Mouse (Mus musculus): ENCODE measurements around the gene Kcnn4. TPM values are rescaled to one million over a fixed set of nuclear protein-coding genes. Genes with fewer than 3 reads are reported as not detected.

The Kcnn4 gene
- polyA plus RNA-seq, 1 experiment from 2014 or later, result 3.0 TPM

DNA sequence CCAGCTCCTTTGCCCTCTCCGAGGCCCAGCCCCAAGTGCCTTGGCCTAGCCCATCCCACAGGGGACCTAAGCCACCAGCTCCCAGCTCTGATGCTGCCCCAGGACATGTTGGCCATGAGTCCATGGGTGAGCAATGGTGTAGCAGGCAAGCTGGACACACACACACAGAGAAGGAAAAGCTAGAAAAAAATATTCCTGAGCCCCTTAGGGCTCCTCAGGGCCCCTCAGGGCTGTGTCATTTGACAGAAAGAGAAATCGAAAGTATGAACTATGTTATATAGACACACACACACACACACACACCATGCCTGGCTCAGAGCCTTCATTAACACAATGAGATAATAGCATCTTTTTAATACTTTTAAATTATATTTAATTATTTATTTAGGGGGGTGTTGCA lies 10.3 kb downstream of the Kcnn4 start:
- H3K27me3 ChIP-seq (ENCODE audit: control insufficient read depth, insufficient read depth, low read length), result no peaks in the 10 kb centered on the region
- WGBS, result 58% methylated on average over 2 of the region's 2 CpGs
- H3K9ac ChIP-seq (replicated peaks; ENCODE audit: low read depth, low read length), result no peak overlapping the region
- H3K36me3 ChIP-seq (ENCODE audit: control insufficient read depth, insufficient read depth, low read length), result no peaks in the 10 kb centered on the region
- no peak for ATAC-seq (ENCODE audit: insufficient number of reproducible peaks, insufficient read depth, low FRiP score, low read depth)
- H3K9me3 ChIP-seq (ENCODE audit: control insufficient read depth, low read depth, low read length), result no peaks in the 10 kb centered on the region
- no peak overlapping the region for H3K4me3 ChIP-seq (ENCODE audit: low read depth, low read length)
- H3K4me2 ChIP-seq (replicated peaks; ENCODE audit: low read depth, low read length), result no peak overlapping the region
- H3K4me1 ChIP-seq (ENCODE audit: control insufficient read depth, insufficient read depth, low read length), result peaks cover 8% of the 10 kb centered on the region; the same call in 1 of the 2 replicates
- H3K27ac ChIP-seq (ENCODE audit: low read length), result no peak overlapping the region

DNA sequence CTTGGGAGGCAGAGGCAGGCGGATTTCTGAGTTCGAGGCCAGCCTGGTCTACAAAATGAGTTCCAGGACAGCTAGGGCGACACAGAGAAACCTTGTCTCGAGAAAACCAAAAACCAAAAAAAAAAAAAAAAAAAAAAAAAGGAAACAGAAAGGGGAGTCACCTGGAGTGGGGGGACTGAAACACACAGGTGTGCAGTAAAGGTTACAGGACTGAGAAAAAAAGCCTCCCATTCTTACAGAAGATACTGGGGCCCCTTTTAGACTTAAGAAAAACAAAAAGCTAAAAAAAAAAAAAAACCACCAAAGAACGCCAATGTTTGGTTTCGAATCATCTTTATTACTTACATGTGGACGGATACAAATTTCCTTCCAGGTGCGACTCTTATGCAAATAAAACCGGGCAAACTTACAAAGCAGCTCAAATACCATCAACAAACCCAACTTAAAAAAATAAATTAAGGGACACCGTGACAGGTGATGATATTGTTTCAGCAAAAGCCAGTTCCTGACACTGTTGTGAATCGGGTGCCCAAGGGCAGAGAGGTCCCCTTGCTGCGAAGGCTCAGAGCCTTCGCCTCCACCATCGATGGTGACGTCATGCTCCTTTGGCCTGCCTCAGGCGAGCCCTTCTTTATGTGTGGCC lies 12.8 kb downstream of the Kcnn4 start:
- no peaks in the 10 kb centered on the region for H3K27me3 ChIP-seq (ENCODE audit: control insufficient read depth, insufficient read depth, low read length)
- H3K9ac ChIP-seq (replicated peaks; ENCODE audit: low read depth, low read length), result no peak overlapping the region
- ATAC-seq (ENCODE audit: insufficient number of reproducible peaks, insufficient read depth, low FRiP score, low read depth), result no peak
- no peak overlapping the region for H3K27ac ChIP-seq (ENCODE audit: low read length)
- no peak overlapping the region for H3K4me2 ChIP-seq (replicated peaks; ENCODE audit: low read depth, low read length)
- H3K4me3 ChIP-seq (ENCODE audit: low read depth, low read length), result no peak overlapping the region
- no peaks in the 10 kb centered on the region for H3K9me3 ChIP-seq (ENCODE audit: control insufficient read depth, low read depth, low read length)
- 69% methylated on average over 16 of the region's 16 CpGs for WGBS
- H3K4me1 ChIP-seq (ENCODE audit: control insufficient read depth, insufficient read depth, low read length), result peaks cover 8% of the 10 kb centered on the region; the same call in 1 of the 2 replicates
- H3K36me3 ChIP-seq (ENCODE audit: control insufficient read depth, insufficient read depth, low read length), result no peaks in the 10 kb centered on the region

DNA sequence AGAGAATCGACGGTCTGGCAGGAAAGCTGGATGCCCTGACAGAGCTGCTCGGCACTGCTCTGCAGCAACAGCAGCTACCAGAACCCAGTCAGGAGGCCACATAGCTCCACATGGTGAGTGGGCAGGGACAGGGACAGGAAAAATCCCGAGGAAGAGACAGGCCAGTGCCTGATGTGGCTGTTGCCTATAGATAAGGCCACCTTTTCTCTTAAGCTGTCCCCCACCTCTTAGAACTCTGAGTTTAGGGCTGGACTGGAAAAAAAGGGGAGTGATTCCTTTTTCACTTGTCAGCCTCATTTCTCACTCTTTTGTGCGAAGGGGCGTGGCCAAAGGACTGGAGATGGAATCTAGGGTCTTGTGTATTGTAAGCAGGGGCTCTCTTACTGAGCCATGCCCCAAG lies 14.0 kb downstream of the Kcnn4 start:
- Histone ChIP-seq H3K36me3 (ENCODE audit: control insufficient read depth, insufficient read depth, low read length) (no peaks in the 10 kb centered on the region), H3K4me1 (ENCODE audit: control insufficient read depth, insufficient read depth, low read length) (peaks cover 9% of the 10 kb centered on the region; the same call in 1 of the 2 replicates), H3K4me2 (replicated peaks; ENCODE audit: low read depth, low read length) (no peak overlapping the region), H3K27ac (ENCODE audit: low read length) (no peak overlapping the region), H3K9ac (replicated peaks; ENCODE audit: low read depth, low read length) (no peak overlapping the region), H3K9me3 (ENCODE audit: control insufficient read depth, low read depth, low read length) (no peaks in the 10 kb centered on the region), H3K27me3 (ENCODE audit: control insufficient read depth, insufficient read depth, low read length) (no peaks in the 10 kb centered on the region), H3K4me3 (ENCODE audit: low read depth, low read length) (no peak overlapping the region)
- ATAC-seq (ENCODE audit: insufficient number of reproducible peaks, insufficient read depth, low FRiP score, low read depth), result no peak
- 63% methylated on average over 6 of the region's 6 CpGs for WGBS

DNA sequence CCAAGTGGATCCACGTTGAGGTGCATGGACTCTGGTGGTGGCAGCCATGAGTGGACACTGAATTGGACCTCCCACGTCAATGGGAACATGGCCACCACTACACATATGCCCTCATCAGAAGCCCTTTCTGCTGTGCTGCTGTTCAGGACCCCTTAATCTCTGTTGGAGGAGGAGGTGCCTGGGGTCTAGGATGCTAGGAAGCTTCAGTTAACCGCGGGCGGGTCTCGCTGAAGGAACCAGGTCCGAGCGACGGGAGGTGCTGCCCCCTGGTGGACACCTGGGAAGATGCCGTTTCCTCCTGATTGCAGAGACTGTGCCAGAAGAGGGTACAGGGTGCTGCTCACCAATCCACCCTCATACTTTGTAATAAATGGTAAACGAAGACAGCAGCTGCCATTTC lies 14.8 kb downstream of the Kcnn4 start:
- Histone ChIP-seq H3K27ac (ENCODE audit: low read length) (no peak overlapping the region), H3K4me2 (replicated peaks; ENCODE audit: low read depth, low read length) (no peak overlapping the region), H3K36me3 (ENCODE audit: control insufficient read depth, insufficient read depth, low read length) (no peaks in the 10 kb centered on the region), H3K27me3 (ENCODE audit: control insufficient read depth, insufficient read depth, low read length) (no peaks in the 10 kb centered on the region), H3K9ac (replicated peaks; ENCODE audit: low read depth, low read length) (no peak overlapping the region), H3K4me1 (ENCODE audit: control insufficient read depth, insufficient read depth, low read length) (peaks cover 14% of the 10 kb centered on the region; the same call in 1 of the 2 replicates), H3K9me3 (ENCODE audit: control insufficient read depth, low read depth, low read length) (no peaks in the 10 kb centered on the region), H3K4me3 (ENCODE audit: low read depth, low read length) (no peak overlapping the region)
- WGBS, result 8% methylated on average over 11 of the region's 11 CpGs
- peak; percentile 29; the same call in 1 of the 2 replicates for ATAC-seq (ENCODE audit: insufficient number of reproducible peaks, insufficient read depth, low FRiP score, low read depth)

DNA sequence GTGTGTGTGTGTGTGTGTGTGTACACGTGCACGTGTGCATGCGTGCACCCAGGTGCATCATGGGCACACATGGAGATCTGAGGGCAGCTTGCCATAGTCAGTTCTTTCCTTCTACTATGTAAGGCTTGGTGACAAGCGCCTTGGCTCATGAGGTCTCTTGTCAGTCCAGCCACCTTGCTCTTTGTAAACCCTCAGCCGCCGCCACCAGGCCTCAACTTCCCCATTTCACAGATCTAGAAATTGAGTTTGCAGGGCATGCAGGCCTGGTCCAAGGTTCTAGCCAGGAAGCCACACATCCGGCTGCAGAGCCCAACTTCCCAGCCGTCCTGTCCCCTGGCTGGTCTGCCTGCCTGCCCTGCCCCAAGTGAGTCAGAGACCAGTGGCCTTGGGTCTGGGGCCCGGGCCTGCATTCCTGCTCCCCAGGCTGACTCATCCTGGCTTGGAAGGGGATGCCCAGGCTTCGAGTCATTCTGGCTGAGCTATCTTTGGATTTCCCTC lies 17.0 kb downstream of the Kcnn4 start:
- H3K4me1 ChIP-seq (ENCODE audit: control insufficient read depth, insufficient read depth, low read length), result peaks cover 19% of the 10 kb centered on the region; the same call in 1 of the 2 replicates
- no peak for ATAC-seq (ENCODE audit: insufficient number of reproducible peaks, insufficient read depth, low FRiP score, low read depth)
- H3K9me3 ChIP-seq (ENCODE audit: control insufficient read depth, low read depth, low read length), result no peaks in the 10 kb centered on the region
- no peaks in the 10 kb centered on the region for H3K36me3 ChIP-seq (ENCODE audit: control insufficient read depth, insufficient read depth, low read length)
- no peaks in the 10 kb centered on the region for H3K27me3 ChIP-seq (ENCODE audit: control insufficient read depth, insufficient read depth, low read length)
- H3K4me3 ChIP-seq (ENCODE audit: low read depth, low read length), result no peak overlapping the region
- H3K27ac ChIP-seq (ENCODE audit: low read length), result 0 out of 2 replicates have a peak overlapping the region, but pooled peaks have one; percentile 1
- no peak overlapping the region for H3K4me2 ChIP-seq (replicated peaks; ENCODE audit: low read depth, low read length)
- H3K9ac ChIP-seq (replicated peaks; ENCODE audit: low read depth, low read length), result no peak overlapping the region
- 72% methylated on average over 10 of the region's 10 CpGs for WGBS

DNA sequence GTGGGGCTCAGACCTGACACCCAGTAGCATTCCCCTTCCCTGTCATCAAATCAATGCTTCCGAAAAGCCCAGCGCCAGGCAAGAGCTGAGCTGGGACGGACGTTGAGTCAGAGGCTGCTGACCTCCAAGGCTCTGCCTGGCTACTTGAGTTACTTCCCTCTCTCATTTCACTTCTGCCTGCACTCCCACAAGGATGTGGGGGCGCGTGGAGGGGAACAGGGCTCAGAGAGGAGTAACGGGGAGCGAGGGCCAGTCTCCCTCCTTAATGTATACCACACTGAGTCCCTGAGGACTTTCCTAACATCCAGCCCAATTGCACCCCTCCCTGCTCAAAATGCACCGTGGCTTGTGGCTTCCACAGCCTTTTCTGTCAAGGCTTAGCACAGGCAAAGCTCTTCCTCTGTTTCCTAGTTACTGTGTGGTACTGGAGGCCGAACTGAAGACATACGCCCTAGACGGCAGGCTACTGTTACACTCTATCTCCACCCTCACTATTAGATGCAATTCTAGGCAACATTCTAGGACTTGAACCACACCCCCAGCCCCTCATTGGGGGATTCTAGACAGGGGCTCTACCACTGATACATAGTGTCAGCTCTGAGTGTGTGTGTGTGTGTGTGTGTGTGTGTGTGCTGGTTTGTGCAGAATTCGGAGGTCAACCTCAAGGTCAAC lies 19.6 kb downstream of the Kcnn4 start:
- H3K27ac ChIP-seq (ENCODE audit: low read length), result peak overlapping the region; percentile 0; the same call in 1 of the 2 replicates

DNA sequence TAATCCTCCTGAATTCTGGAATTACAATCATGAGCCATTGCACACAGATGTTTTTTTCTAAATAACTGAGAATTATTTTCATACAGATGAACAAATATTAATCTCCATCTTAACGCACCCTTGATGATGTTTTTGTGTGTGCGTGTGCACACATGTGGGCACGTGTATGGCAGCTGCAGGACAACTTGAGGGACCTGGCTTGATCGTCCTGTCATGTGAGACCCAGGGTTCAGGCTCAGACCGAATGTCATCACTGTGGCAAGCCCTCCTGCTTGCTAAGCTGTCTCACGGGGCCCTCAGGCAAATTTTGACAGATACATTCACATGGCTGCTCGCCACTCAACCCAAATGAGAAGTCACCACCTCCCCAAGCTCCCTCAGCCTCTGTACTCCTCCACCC lies 20.4 kb downstream of the Kcnn4 start:
- Histone ChIP-seq H3K4me3 (ENCODE audit: low read depth, low read length) (no peak overlapping the region), H3K9ac (replicated peaks; ENCODE audit: low read depth, low read length) (no peak overlapping the region), H3K27ac (ENCODE audit: low read length) (peak overlapping the region; percentile 0; the same call in 1 of the 2 replicates), H3K27me3 (ENCODE audit: control insufficient read depth, insufficient read depth, low read length) (no peaks in the 10 kb centered on the region), H3K4me2 (replicated peaks; ENCODE audit: low read depth, low read length) (peak overlapping the region; percentile 33; the same call in 1 of the 2 replicates), H3K4me1 (ENCODE audit: control insufficient read depth, insufficient read depth, low read length) (peaks cover 19% of the 10 kb centered on the region; the same call in 1 of the 2 replicates), H3K9me3 (ENCODE audit: control insufficient read depth, low read depth, low read length) (no peaks in the 10 kb centered on the region), H3K36me3 (ENCODE audit: control insufficient read depth, insufficient read depth, low read length) (no peaks in the 10 kb centered on the region)
- WGBS, result 36% methylated on average over 7 of the region's 7 CpGs
- no peak for ATAC-seq (ENCODE audit: insufficient number of reproducible peaks, insufficient read depth, low FRiP score, low read depth)

More for the DNA sequence above, 19.6 kb downstream of the Kcnn4 start:
- ATAC-seq (ENCODE audit: insufficient number of reproducible peaks, insufficient read depth, low FRiP score, low read depth), result no peak
- Histone ChIP-seq H3K9ac (replicated peaks; ENCODE audit: low read depth, low read length) (no peak overlapping the region), H3K4me1 (ENCODE audit: control insufficient read depth, insufficient read depth, low read length) (peaks cover 19% of the 10 kb centered on the region; the same call in 1 of the 2 replicates), H3K4me3 (ENCODE audit: low read depth, low read length) (no peak overlapping the region), H3K36me3 (ENCODE audit: control insufficient read depth, insufficient read depth, low read length) (no peaks in the 10 kb centered on the region), H3K9me3 (ENCODE audit: control insufficient read depth, low read depth, low read length) (no peaks in the 10 kb centered on the region), H3K27me3 (ENCODE audit: control insufficient read depth, insufficient read depth, low read length) (no peaks in the 10 kb centered on the region), H3K4me2 (replicated peaks; ENCODE audit: low read depth, low read length) (no peak overlapping the region)
- WGBS, result 46% methylated on average over 13 of the region's 13 CpGs

DNA sequence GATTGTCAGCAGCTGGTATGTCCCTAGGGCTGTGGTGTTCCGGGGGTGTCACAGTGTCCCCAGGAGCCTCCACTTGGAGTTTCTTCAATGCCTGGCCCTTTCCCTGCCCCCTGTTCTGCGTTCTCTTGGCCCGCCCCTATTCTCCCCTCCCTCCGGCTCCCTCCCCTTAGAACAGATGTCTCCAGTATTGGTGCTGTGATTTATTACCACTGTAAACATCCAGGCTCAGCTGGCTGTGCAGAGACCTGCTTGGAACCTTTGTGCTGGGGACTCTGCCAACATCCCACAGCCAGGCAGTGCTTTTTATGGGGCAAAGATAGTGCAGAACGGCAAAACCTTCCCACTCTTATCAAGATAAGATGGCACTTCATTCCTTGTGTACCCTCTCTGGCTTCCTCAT lies 21.0 kb downstream of the Kcnn4 start:
- H3K4me3 ChIP-seq (ENCODE audit: low read depth, low read length), result peak overlapping the region; percentile 17; the same call in 1 of the 2 replicates
- WGBS, result under 1% methylated on average over 5 of the region's 5 CpGs
- peak overlapping the region; percentile 85 for H3K27ac ChIP-seq (ENCODE audit: low read length)

More for the DNA sequence above, 21.0 kb downstream of the Kcnn4 start:
- no peak overlapping the region for H3K9ac ChIP-seq (replicated peaks; ENCODE audit: low read depth, low read length)
- H3K27me3 ChIP-seq (ENCODE audit: control insufficient read depth, insufficient read depth, low read length), result no peaks in the 10 kb centered on the region
- H3K4me2 ChIP-seq (replicated peaks; ENCODE audit: low read depth, low read length), result peak overlapping the region; percentile 33
- H3K9me3 ChIP-seq (ENCODE audit: control insufficient read depth, low read depth, low read length), result no peaks in the 10 kb centered on the region
- H3K4me1 ChIP-seq (ENCODE audit: control insufficient read depth, insufficient read depth, low read length), result peaks cover 19% of the 10 kb centered on the region; the same call in 1 of the 2 replicates
- H3K36me3 ChIP-seq (ENCODE audit: control insufficient read depth, insufficient read depth, low read length), result no peaks in the 10 kb centered on the region
- peak; percentile 82; the same call in 1 of the 2 replicates for ATAC-seq (ENCODE audit: insufficient number of reproducible peaks, insufficient read depth, low FRiP score, low read depth)
